Mouse (Mus musculus): ENCODE data around the gene Mafg. TPM values are rescaled to one million over a fixed set of nuclear protein-coding genes. Genes with fewer than 3 reads are reported as not detected.
A peak's percentile ranks its signal among the peaks of the same experiment; 100 is the strongest.
"Not testable (repeated sequence)": the region's sequence is repeated elsewhere in the genome, so short reads cannot be mapped to it uniquely, and the experiment has no call there.

The Mafg gene
- polyA plus RNA-seq (2014; fragmentation: Nextera tagmentation; extraction: Ambion mirVana), result 32.6 and 34.8 TPM in 2 replicates

DNA sequence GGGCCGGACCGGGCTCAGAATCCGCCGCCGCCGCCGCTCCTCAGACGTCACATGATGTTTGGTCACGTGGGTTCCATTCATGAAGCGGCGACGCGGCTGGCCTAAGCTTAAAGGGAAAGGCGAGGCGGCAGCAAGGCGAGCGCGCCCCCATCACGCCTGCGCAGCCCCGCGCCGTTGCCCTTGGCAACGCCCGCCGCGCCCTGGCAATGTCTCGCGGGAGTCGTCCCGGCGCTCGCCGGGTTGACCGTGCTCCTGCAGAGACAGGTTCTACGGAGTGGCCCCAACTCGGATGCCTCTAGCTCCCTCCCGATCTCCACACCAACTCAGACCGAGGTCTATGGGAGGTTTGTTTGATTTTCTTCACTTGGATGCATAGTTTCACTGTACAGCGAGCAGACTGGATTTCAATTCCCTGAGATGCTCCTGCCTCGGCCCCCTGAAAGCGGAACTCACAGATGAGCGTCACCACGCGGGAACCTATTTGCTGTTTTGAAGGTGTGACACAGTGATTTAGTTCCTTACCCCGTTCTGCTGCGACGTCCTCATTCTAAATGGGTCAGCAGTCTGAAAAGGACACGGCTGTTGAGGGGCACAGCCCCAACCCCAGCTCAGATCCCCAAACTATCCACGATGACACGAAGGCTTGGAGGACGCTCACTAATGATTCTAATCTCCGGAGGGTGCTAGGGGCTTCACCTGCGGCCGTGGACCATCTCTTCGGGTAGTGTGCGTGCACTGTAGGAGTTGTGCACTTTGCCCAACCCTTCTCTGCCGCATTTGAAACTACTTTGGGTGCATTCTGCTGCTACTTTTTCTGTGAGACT is at the start of gene Mafg:
Mafg (minus strand) TSS at position 81 of the 824 bp plus-strand sequence.
- Histone ChIP-seq H3K4me2 (peak within 1 kb of the TSS; percentile 95), H3K4me3 (ENCODE audit: low read depth, low read length) (peak within 1 kb of the TSS; percentile 78), H3K9ac (ENCODE audit: low read depth, low read length) (peak within 1 kb of the TSS; percentile 92), H3K27ac (ENCODE audit: low read depth, low read length) (peak within 1 kb of the TSS; percentile 94), H3K27me3 (replicated peaks; ENCODE audit: control insufficient read depth, insufficient read depth, low read length) (no peaks in the 10 kb centered on the region), H3K9me3 (ENCODE audit: control insufficient read depth, low read length) (no peaks in the 10 kb centered on the region), H3K4me1 (replicated peaks; ENCODE audit: control insufficient read depth, insufficient read depth, low read length) (peaks cover 44% of the 10 kb centered on the region), H3K36me3 (ENCODE audit: control insufficient read depth, insufficient read depth, low read length) (peaks cover 6% of the 10 kb centered on the region; the same call in 1 of the 2 replicates)
- 8% methylated on average over 58 of the region's 58 CpGs for WGBS
- ATAC-seq (replicated peaks; ENCODE audit: low FRiP score), result peak; percentile 86
- DNase-seq (ENCODE audit: low spot score), result peak; percentile 93

DNA sequence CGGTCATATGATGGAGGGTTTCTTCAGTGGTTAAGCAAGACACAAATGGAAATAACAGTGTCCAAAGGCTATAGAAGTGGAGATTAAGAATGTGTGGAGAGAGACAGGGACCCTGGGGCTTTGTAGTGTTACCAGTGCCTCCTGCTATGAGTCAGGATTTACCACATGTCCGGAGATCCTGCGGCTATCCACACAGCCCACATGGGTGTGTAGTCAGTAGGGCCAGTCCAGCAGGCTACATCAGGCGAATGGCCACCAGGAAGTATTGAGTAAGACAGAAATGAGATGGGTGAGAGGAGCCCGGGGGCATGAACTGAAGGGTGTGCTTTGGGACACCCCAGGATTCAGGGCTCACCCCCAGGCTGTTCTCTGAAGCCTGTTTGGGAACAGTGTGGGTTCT is 49.3 kb upstream of the Mafg start:
- Histone ChIP-seq H3K36me3 (ENCODE audit: control insufficient read depth, insufficient read depth, low read length) (peaks cover 14% of the 10 kb centered on the region), H3K9me3 (ENCODE audit: control insufficient read depth, low read length) (no peaks in the 10 kb centered on the region), H3K4me1 (replicated peaks; ENCODE audit: control insufficient read depth, insufficient read depth, low read length) (no peaks in the 10 kb centered on the region), H3K4me2 (no peak overlapping the region), H3K4me3 (ENCODE audit: low read depth, low read length) (no peak overlapping the region), H3K9ac (ENCODE audit: low read depth, low read length) (no peak overlapping the region), H3K27me3 (replicated peaks; ENCODE audit: control insufficient read depth, insufficient read depth, low read length) (no peaks in the 10 kb centered on the region), H3K27ac (ENCODE audit: low read depth, low read length) (no peak overlapping the region)
- DNase-seq (ENCODE audit: low spot score), result no peak
- no peak for ATAC-seq (replicated peaks; ENCODE audit: low FRiP score)
- WGBS, result 89% methylated on average over 5 of the region's 5 CpGs

- peaks cover 12% of the 10 kb centered on the region for H3K36me3 ChIP-seq (ENCODE audit: control insufficient read depth, insufficient read depth, low read length)
Observed at GRCm38 (mm10) chr11:120679909-120680308, 46.5 kb upstream of the Mafg start.

GRCm38 (mm10) chr11:120676951-120677350 is 43.6 kb upstream of the Mafg start:
- Histone ChIP-seq H3K4me1 (replicated peaks; ENCODE audit: control insufficient read depth, insufficient read depth, low read length) (peaks cover 10% of the 10 kb centered on the region; the same call in 1 of the 2 replicates), H3K9me3 (ENCODE audit: control insufficient read depth, low read length) (no peaks in the 10 kb centered on the region), H3K4me3 (ENCODE audit: low read depth, low read length) (no peak overlapping the region), H3K9ac (ENCODE audit: low read depth, low read length) (no peak overlapping the region), H3K36me3 (ENCODE audit: control insufficient read depth, insufficient read depth, low read length) (peaks cover 12% of the 10 kb centered on the region), H3K4me2 (no peak overlapping the region), H3K27me3 (replicated peaks; ENCODE audit: control insufficient read depth, insufficient read depth, low read length) (no peaks in the 10 kb centered on the region), H3K27ac (ENCODE audit: low read depth, low read length) (no peak overlapping the region)
- no peak for ATAC-seq (replicated peaks; ENCODE audit: low FRiP score)
- DNase-seq (ENCODE audit: low spot score), result no peak
- 88% methylated on average over 4 of the region's 4 CpGs for WGBS

More at GRCm38 (mm10) chr11:120679909-120680308, 46.5 kb upstream of the Mafg start:
- WGBS, result 85% methylated on average over 3 of the region's 3 CpGs
- DNase-seq (ENCODE audit: low spot score) (no peak), ATAC-seq (replicated peaks; ENCODE audit: low FRiP score) (no peak)
- H3K27me3 ChIP-seq (replicated peaks; ENCODE audit: control insufficient read depth, insufficient read depth, low read length), result no peaks in the 10 kb centered on the region
- H3K4me2 ChIP-seq, result no peak overlapping the region
- no peaks in the 10 kb centered on the region for H3K4me1 ChIP-seq (replicated peaks; ENCODE audit: control insufficient read depth, insufficient read depth, low read length)
- H3K9me3 ChIP-seq (ENCODE audit: control insufficient read depth, low read length), result no peaks in the 10 kb centered on the region
- no peak overlapping the region for H3K9ac ChIP-seq (ENCODE audit: low read depth, low read length)
- no peak overlapping the region for H3K4me3 ChIP-seq (ENCODE audit: low read depth, low read length)
- no peak overlapping the region for H3K27ac ChIP-seq (ENCODE audit: low read depth, low read length)

DNA sequence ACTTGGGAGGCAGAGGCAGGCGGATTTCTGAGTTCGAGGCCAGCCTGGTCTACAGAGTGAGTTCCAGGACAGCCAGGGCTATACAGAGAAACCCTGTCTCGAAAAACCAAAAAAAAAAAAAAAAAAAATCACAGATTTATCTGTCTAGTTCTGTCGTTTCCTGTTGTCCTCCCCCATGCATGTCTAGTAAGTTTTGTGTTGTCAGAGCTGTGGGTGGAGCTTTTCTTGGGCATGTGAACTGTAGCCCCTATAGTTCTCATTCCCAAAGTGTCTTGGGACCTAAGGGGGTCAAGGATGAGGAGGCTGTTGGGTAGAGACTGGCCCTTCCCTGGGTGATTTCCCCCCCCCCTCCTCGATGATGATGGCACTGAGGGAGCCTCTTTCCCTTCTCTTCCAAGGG is 42.5 kb upstream of the Mafg start:
- not testable (repeated sequence) for H3K4me1 ChIP-seq (replicated peaks; ENCODE audit: control insufficient read depth, insufficient read depth, low read length); DNase-seq (ENCODE audit: low spot score); H3K4me2 ChIP-seq; ATAC-seq (replicated peaks; ENCODE audit: low FRiP score); H3K27me3 ChIP-seq (replicated peaks; ENCODE audit: control insufficient read depth, insufficient read depth, low read length); H3K9ac ChIP-seq (ENCODE audit: low read depth, low read length); H3K4me3 ChIP-seq (ENCODE audit: low read depth, low read length); H3K9me3 ChIP-seq (ENCODE audit: control insufficient read depth, low read length); H3K27ac ChIP-seq (ENCODE audit: low read depth, low read length); H3K36me3 ChIP-seq (ENCODE audit: control insufficient read depth, insufficient read depth, low read length)
- 72% methylated on average over 5 of the region's 5 CpGs for WGBS

DNA sequence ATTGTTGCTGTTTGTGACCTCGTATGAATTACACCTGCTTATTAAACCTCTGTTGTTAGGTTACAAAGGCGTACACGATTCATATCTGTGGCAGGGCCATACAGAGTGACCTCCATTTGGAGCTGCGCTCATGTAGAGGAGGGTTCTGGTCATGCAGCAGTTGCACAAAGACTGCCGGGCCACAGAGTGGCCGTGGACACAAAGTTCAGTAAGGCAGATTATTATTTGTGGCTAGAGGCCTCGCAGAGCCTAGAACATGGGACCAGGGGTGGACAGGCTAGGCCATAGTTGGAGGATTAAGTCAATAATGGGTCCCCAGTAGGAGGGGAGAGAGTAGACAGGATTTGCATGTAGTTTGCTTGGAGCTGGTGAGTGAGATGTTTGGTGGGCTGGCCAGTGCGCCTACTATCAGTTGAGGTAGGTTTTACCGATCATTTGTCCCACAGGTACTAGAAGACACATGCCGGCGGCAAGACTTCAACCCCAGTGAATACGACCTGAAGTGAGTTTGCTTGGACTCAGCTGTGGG is 40.3 kb upstream of the Mafg start:
- 38% methylated on average over 12 of the region's 12 CpGs for WGBS
- peaks cover 8% of the 10 kb centered on the region for H3K36me3 ChIP-seq (ENCODE audit: control insufficient read depth, insufficient read depth, low read length)
- peak overlapping the region; percentile 66 for H3K4me3 ChIP-seq (ENCODE audit: low read depth, low read length)
- no peak for DNase-seq (ENCODE audit: low spot score)
- peaks cover 10% of the 10 kb centered on the region; the same call in 1 of the 2 replicates for H3K4me1 ChIP-seq (replicated peaks; ENCODE audit: control insufficient read depth, insufficient read depth, low read length)
- H3K9me3 ChIP-seq (ENCODE audit: control insufficient read depth, low read length), result no peaks in the 10 kb centered on the region
- peak overlapping the region; percentile 85 for H3K27ac ChIP-seq (ENCODE audit: low read depth, low read length)
- peak overlapping the region; percentile 68 for H3K9ac ChIP-seq (ENCODE audit: low read depth, low read length)
- ATAC-seq (replicated peaks; ENCODE audit: low FRiP score), result no peak; the same call in 1 of the 2 replicates
- H3K27me3 ChIP-seq (replicated peaks; ENCODE audit: control insufficient read depth, insufficient read depth, low read length), result no peaks in the 10 kb centered on the region
- peak overlapping the region; percentile 95 for H3K4me2 ChIP-seq

- peak; percentile 97 for ATAC-seq (replicated peaks; ENCODE audit: low FRiP score)
- WGBS, result 1% methylated on average over 83 of the region's 83 CpGs
- peak within 1 kb of the TSS; percentile 68 for H3K9ac ChIP-seq (ENCODE audit: low read depth, low read length)
- H3K27ac ChIP-seq (ENCODE audit: low read depth, low read length), result peak within 1 kb of the TSS; percentile 85
- no peaks in the 10 kb centered on the region for H3K9me3 ChIP-seq (ENCODE audit: control insufficient read depth, low read length)
- H3K36me3 ChIP-seq (ENCODE audit: control insufficient read depth, insufficient read depth, low read length), result 0 out of 2 replicates have a peak, but pooled peaks cover 2% of the 10 kb centered on the region
- DNase-seq (ENCODE audit: low spot score), result peak; percentile 98
- H3K27me3 ChIP-seq (replicated peaks; ENCODE audit: control insufficient read depth, insufficient read depth, low read length), result no peaks in the 10 kb centered on the region
- peaks cover 10% of the 10 kb centered on the region; the same call in 1 of the 2 replicates for H3K4me1 ChIP-seq (replicated peaks; ENCODE audit: control insufficient read depth, insufficient read depth, low read length)
- peak within 1 kb of the TSS; percentile 95 for H3K4me2 ChIP-seq
- H3K4me3 ChIP-seq (ENCODE audit: low read depth, low read length), result peak within 1 kb of the TSS; percentile 66
Observed at GRCm38 (mm10) chr11:120672687-120673593, 39.5 kb upstream of the Mafg start, which contains the start of gene Aspscr1. Gene Aspscr1, plus strand, starts transcription at chr11:120672973.

DNA sequence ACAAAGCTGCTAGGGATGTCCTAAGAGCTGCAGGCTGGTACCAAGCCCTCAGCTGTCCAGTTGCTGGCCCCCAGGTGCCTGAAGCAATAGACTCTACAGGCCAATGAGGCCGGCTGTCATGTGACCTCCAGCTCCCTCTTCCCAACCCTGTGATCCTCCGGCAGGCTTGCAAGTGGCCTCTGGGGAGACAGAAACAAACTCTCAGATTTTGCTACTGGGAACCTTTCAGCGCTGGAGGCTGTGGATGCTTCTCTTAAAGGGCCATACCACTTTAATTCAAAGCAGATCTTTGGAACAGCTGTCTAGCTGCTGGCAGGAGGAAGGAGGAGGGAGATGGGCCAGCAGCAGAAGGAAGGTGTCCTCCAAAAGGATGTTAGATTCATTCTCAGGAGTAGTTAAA is 33.2 kb upstream of the Mafg start:
- Histone ChIP-seq H3K4me1 (replicated peaks; ENCODE audit: control insufficient read depth, insufficient read depth, low read length) (no peaks in the 10 kb centered on the region), H3K4me3 (ENCODE audit: low read depth, low read length) (no peak overlapping the region), H3K9me3 (ENCODE audit: control insufficient read depth, low read length) (no peaks in the 10 kb centered on the region), H3K4me2 (no peak overlapping the region), H3K36me3 (ENCODE audit: control insufficient read depth, insufficient read depth, low read length) (no peaks in the 10 kb centered on the region), H3K27ac (ENCODE audit: low read depth, low read length) (no peak overlapping the region), H3K9ac (ENCODE audit: low read depth, low read length) (no peak overlapping the region), H3K27me3 (replicated peaks; ENCODE audit: control insufficient read depth, insufficient read depth, low read length) (peaks cover 41% of the 10 kb centered on the region)
- DNase-seq (ENCODE audit: low spot score) (no peak), ATAC-seq (replicated peaks; ENCODE audit: low FRiP score) (no peak)
- WGBS, result 17% methylated on average over 3 of the region's 3 CpGs
